Mouse (Mus musculus) layer of hippocampus, adult 2 months (tissue): Measurements from ENCODE around the gene Eml1. TPM values are rescaled to one million over a fixed set of nuclear protein-coding genes. Genes with fewer than 3 reads are reported as not detected.

ENCODE experiments used
- DNase-seq, 2 experiments: peaks; one replicate each; pipeline ENCODE4 v3.0.0; 2022; ENCODE audit warnings: low spot score in 2 of 2
- H3K27ac ChIP-seq: fragments of 200-600 bp; 2 replicates; pipeline ENCODE4 v1.8.1; 2022
- H3K4me3 ChIP-seq: fragments of 200-600 bp; 2 replicates; pipeline ENCODE4 v1.8.1; 2022; ENCODE audit warnings: mild to moderate bottlenecking
- CTCF ChIP-seq: fragments of 200-600 bp; conservative IDR thresholded peaks from 2 replicates; pipeline ENCODE4 v1.8.1; 2022; ENCODE audit warnings: antibody characterized with exemption, mild to moderate bottlenecking, moderate library complexity
- total RNA-seq, 2 experiments: library from RNA; stranded (reverse); gene quantifications; 2 replicates each; pipeline ENCODE4 v1.2.3; 2021

Eml1 gene
- total RNA-seq, 2 experiments from 2014 or later, result 46.6 to 47.4 TPM

- Histone ChIP-seq H3K4me3 (no peak overlapping the region), H3K27ac (peak overlapping the region; percentile 79)
- no peak for TF ChIP-seq CTCF
- DNase-seq, result peak in 1 of 2 experiments; percentile 40
These were observed 139.8 kb downstream of the Eml1 start for GRCm38 (mm10) chr12:108510571-108510970.

GRCm38 (mm10) chr12:108511009-108511408, 140.3 kb downstream of the Eml1 start:
- H3K4me3 ChIP-seq, result no peak overlapping the region
- DNase-seq, result peak; percentile 39 to 69
- H3K27ac ChIP-seq, result peak overlapping the region; percentile 79
- TF ChIP-seq CTCF, result peak; percentile 85

- H3K4me3 ChIP-seq, result no peak overlapping the region
These were observed 144.7 kb downstream of the Eml1 start for GRCm38 (mm10) chr12:108515464-108515863.

GRCm38 (mm10) chr12:108519374-108519773, 148.6 kb downstream of the Eml1 start:
- no peak for TF ChIP-seq CTCF
- DNase-seq, result no peak
- Histone ChIP-seq H3K27ac (no peak overlapping the region), H3K4me3 (no peak overlapping the region)

More at GRCm38 (mm10) chr12:108515464-108515863, 144.7 kb downstream of the Eml1 start:
- no peak overlapping the region for H3K27ac ChIP-seq
- DNase-seq, result no peak
- TF ChIP-seq CTCF, result no peak

- Histone ChIP-seq H3K27ac (peak overlapping the region; percentile 47; the same call in 1 of the 2 replicates), H3K4me3 (no peak overlapping the region)
- TF ChIP-seq CTCF, result peak; percentile 85
- DNase-seq, result peak; percentile 51 to 76
These were observed 158.5 kb downstream of the Eml1 start for GRCm38 (mm10) chr12:108529214-108529613.

GRCm38 (mm10) chr12:108534484-108534883, 163.7 kb downstream of the Eml1 start:
- TF ChIP-seq CTCF, result no peak
- Histone ChIP-seq H3K27ac (no peak overlapping the region), H3K4me3 (no peak overlapping the region)
- no peak for DNase-seq

GRCm38 (mm10) chr12:108536461-108536860, 165.7 kb downstream of the Eml1 start:
- H3K4me3 ChIP-seq, result no peak overlapping the region
- no peak for DNase-seq
- H3K27ac ChIP-seq, result no peak overlapping the region
- peak; percentile 81 for TF ChIP-seq CTCF

- DNase-seq, result peak in 1 of 2 experiments; percentile 63
- TF ChIP-seq CTCF, result peak; percentile 94
These were observed 170.3 kb downstream of the Eml1 start for GRCm38 (mm10) chr12:108541088-108541487.

GRCm38 (mm10) chr12:108546508-108547153, 175.9 kb downstream of the Eml1 start:
- Histone ChIP-seq H3K4me3 (no peak overlapping the region), H3K27ac (no peak overlapping the region)
- DNase-seq, result no peak
- no peak for TF ChIP-seq CTCF

More at GRCm38 (mm10) chr12:108541088-108541487, 170.3 kb downstream of the Eml1 start:
- no peak overlapping the region for H3K27ac ChIP-seq
- no peak overlapping the region for H3K4me3 ChIP-seq

GRCm38 (mm10) chr12:108547251-108547875, 176.6 kb downstream of the Eml1 start:
- peak; percentile 67 for TF ChIP-seq CTCF
- Histone ChIP-seq H3K27ac (no peak overlapping the region), H3K4me3 (no peak overlapping the region)
- no peak for DNase-seq

- no peak overlapping the region for H3K27ac ChIP-seq
- H3K4me3 ChIP-seq, result no peak overlapping the region
- TF ChIP-seq CTCF, result no peak
- DNase-seq, result no peak
These were observed 181.0 kb downstream of the Eml1 start for GRCm38 (mm10) chr12:108551731-108552130.

- TF ChIP-seq CTCF, result no peak
- H3K4me3 ChIP-seq, result no peak overlapping the region
These were observed 182.3 kb downstream of the Eml1 start for GRCm38 (mm10) chr12:108553079-108553478.

GRCm38 (mm10) chr12:108554120-108554841, 183.5 kb downstream of the Eml1 start, which contains the start of gene Evl:
Gene Evl, plus strand, starts transcription at chr12:108554720.
- DNase-seq, result peak; percentile 81
- no peak for TF ChIP-seq CTCF

More at GRCm38 (mm10) chr12:108553079-108553478, 182.3 kb downstream of the Eml1 start:
- H3K27ac ChIP-seq, result no peak overlapping the region
- DNase-seq, result no peak

More at GRCm38 (mm10) chr12:108554120-108554841, 183.5 kb downstream of the Eml1 start, which contains the start of gene Evl:
- H3K27ac ChIP-seq, result peak within 1 kb of the TSS; percentile 90
- H3K4me3 ChIP-seq, result peak within 1 kb of the TSS; percentile 58
